Mouse (Mus musculus) frontal cortex, adult 2 months (tissue): Measurements from ENCODE around the gene Rab8a. TPM values are rescaled to one million over a fixed set of nuclear protein-coding genes. Genes with fewer than 3 reads are reported as not detected.

Experiments
- DNase-seq, 2 experiments: peaks; one replicate each; pipeline ENCODE4 v3.0.0; 2022; ENCODE audit warnings: low spot score in 1 of 2; ENCODE audit errors: extremely low spot score in 1 of 2
- polyA plus RNA-seq: library from polyadenylated mRNA; depleted of rRNA; stranded (reverse); fragments of >200 nt; gene quantifications from 2 replicates; pipeline ENCODE4 v1.2.3, GENCODE M21; 2012; rRNA removed

Rab8a gene
- polyA plus RNA-seq, 1 experiment: 63.4 TPM

DNA sequence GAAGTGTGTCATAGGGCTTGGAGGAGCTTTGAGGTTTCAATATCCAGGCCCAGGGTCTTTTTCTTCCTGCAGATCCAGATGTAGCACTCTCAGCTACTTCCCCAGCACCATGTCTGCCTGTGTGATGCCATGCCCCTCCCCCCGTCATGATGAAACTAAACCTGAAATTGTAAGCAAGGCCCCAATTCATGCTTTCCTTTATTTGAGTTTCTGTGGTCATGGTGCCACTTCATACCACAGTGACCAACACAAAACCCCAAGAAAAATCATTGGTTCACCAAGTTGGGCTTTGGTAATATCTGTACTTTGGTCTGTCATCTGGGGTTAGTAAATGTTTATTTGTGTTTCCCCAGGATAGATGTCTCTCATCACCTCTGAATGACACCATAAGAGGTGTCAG, 47.6 kb downstream of the Rab8a start:
- DNase-seq: no peak

DNA sequence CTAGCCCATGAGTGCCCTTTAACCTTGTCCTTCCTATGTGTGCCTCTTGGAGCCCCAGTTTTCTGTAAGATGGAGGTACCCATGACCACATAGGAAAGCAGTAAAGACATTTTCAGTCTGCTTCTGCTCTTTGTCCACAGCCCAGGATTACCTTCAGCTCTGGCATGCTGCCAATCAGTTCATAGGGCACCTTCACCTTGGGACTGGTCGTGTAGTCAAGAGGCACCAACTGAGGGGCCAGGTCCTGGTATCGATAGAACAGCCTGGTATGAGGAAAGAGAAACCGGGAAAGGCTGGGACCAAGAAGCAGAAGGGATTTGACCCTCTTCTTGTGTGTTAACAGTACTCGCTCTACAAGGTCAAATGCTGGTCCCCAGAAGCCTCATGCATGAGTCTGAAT, 49.2 kb downstream of the Rab8a start:
- DNase-seq: no peak

DNA sequence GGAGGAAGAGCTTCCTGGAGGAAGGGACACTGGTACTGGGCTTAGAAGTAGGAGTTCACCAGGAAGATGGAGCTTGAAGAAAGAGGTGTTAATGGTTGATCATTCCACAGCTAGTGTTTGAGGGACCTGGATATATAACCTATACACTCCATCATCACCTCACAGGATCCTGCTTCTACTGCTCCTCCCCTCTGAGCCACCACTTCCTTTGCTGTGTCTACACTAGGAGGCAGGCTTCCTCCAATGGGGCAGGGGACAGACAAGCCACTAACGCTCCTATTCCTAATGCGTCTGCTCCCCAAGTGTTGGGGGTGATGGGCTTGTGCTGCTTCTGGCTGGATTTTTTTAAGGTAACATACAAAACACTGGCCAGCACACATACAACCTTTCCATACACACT, 49.7 kb downstream of the Rab8a start:
- no peak for DNase-seq

DNA sequence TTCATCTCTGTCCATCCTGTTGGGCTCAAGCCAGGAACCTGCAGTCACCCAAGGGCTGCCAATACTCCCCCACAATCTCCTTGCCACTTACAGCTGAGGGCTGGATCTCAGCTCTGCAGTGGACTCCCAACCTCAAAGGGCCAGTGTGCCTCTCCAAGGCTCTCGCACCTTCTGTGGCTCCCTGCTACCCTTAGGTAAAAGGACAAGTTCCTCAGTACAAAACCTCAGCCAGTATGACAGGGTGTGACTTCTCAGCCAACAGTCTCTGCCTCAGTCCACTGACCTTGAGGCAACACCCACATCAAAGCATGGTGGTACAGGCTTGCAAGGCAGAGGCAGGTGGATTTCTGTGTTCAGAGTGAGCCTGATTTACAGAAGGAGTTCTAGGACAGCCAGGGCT, 50.8 kb downstream of the Rab8a start:
- DNase-seq: no peak

DNA sequence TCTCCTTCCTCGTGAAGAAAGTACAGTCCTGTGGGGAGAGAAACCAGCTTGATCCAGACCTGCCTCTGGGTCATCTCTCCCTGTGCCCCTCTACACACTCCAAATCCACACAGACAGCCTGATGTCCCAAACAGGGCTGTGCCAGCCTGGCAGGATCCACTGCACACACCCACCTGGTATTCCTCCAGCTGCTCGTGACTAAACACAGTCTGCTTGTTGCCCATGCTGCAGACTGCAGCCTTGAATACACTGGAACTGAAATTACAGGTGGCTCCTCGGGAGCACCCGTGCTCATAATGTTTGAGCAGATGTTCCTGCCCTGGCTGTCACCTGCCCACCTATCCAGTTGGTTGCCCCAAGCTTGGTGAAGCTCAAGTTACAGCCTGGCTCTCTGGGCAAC, 51.8 kb downstream of the Rab8a start, which contains the start of gene Cib3:
TSS of gene Cib3 (minus strand) at position 87 of the 400 bp plus-strand sequence.
- DNase-seq: no peak

- DNase-seq: no peak
Measured at GRCm38 (mm10) chr8:72213536-72213935, 52.5 kb downstream of the Rab8a start, which contains the start of gene Gm11034. Gene Gm11034 (minus strand): TSS chr8:72213636.

- no peak for DNase-seq
Measured at GRCm38 (mm10) chr8:72215060-72215459, 54.1 kb downstream of the Rab8a start.

- DNase-seq: no peak
Measured at GRCm38 (mm10) chr8:72215871-72216270, 54.9 kb downstream of the Rab8a start.

GRCm38 (mm10) chr8:72218781-72219540, 58.0 kb downstream of the Rab8a start:
- no peak for DNase-seq

- peak; percentile 84 to 91 for DNase-seq
Measured at GRCm38 (mm10) chr8:72219541-72220363, 58.8 kb downstream of the Rab8a start, which contains the start of gene Fam32a. Gene Fam32a (plus strand): TSS chr8:72219730.

DNA sequence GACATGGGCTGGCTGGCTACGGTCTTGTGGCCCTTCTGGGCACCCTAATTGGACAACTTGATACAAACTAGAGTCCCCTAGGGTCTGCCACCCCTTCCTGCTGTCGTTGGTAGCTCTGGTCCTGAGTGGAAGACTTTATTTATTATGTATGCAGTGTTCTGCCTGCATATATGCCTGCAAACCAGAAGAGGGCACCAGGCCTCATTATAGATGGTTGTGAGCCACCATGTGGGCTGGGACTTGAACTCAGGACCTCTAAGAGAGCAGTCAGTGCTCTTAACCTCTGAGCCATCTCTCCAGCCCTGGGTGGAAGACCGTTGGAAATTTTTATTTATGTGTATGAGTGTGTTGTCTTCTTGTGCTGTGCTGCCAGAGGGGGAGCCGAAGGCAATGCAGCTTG, 59.8 kb downstream of the Rab8a start:
- no peak for DNase-seq

GRCm38 (mm10) chr8:72222656-72223055, 61.7 kb downstream of the Rab8a start:
- no peak for DNase-seq

Other genes starting within 250 kb of the Rab8a start
- 18.0 and 18.2 TPM in 2 replicates for gene Zfp961, start 210.2 kb upstream of the Rab8a start, polyA plus RNA-seq
- gene Cyp4f18, start 151.6 kb upstream of the Rab8a start, polyA plus RNA-seq: 0.12 and 0.25 TPM in 2 replicates
- gene Olfr372, start 120.0 kb upstream of the Rab8a start, polyA plus RNA-seq: not detected in 2 replicates
- gene Olfr373, start 78.0 kb upstream of the Rab8a start, polyA plus RNA-seq: not detected in 2 replicates
- gene Olfr374, start 54.2 kb upstream of the Rab8a start, polyA plus RNA-seq: 0.04 and 0.06 TPM in 2 replicates
- gene Tpm4, start 26.2 kb upstream of the Rab8a start, polyA plus RNA-seq: 41.6 and 48.7 TPM in 2 replicates
- gene Hsh2d, start 28.4 kb downstream of the Rab8a start, polyA plus RNA-seq: 0.06 and 0.12 TPM in 2 replicates
- gene Cib3, start 51.6 kb downstream of the Rab8a start, polyA plus RNA-seq: 0.06 and 0.21 TPM in 2 replicates
- gene Gm11034, start 52.4 kb downstream of the Rab8a start, polyA plus RNA-seq: not detected in 2 replicates
- 77.5 and 79.3 TPM in 2 replicates for gene Fam32a, start 58.5 kb downstream of the Rab8a start, polyA plus RNA-seq
- 111 and 115 TPM in 2 replicates for gene Ap1m1, start 78.8 kb downstream of the Rab8a start, polyA plus RNA-seq
- gene Gm10282, start 144.1 kb downstream of the Rab8a start, polyA plus RNA-seq: 3.7 and 6.4 TPM in 2 replicates
- gene Klf2, start 157.8 kb downstream of the Rab8a start, polyA plus RNA-seq: 10.3 and 18.3 TPM in 2 replicates